Mouse (Mus musculus) hindbrain, embryonic 14.5 days (tissue): ENCODE measurements at regions not wholly inside any gene's neighbourhood (a gene's known extent, or its start where the extent isn't known, plus 50 kb on each side); places are given as distances from the start of the nearest gene placed in this dataset.
A peak's percentile ranks its signal among the peaks of the same experiment; 100 is the strongest.
"Not testable (repeated sequence)": the region's sequence is repeated elsewhere in the genome, so short reads cannot be mapped to it uniquely, and the experiment has no call there.

ENCODE experiments used
- ATAC-seq: fragments of 200-750 bp; cut with Nextera tagmentation; 2 replicates; pipeline ENCODE4 v1.8.0; 2017; ENCODE audit warnings: moderate number of reproducible peaks, mild to moderate bottlenecking, moderate TSS enrichment, moderate library complexity; ENCODE audit not compliant: low FRiP score
- DNase-seq: peaks from one replicate; pipeline ENCODE4 v3.0.0-alpha.2; 2015; ENCODE audit warnings: low spot score
- H3K27ac ChIP-seq: fragments of 300-500 bp; sonication (generic); 2 replicates; pipeline ENCODE4 v1.5.1; 2014; ENCODE audit warnings: mild to moderate bottlenecking, moderate library complexity
- H3K27me3 ChIP-seq: fragments of 300-500 bp; sonication (generic); 2 replicates; pipeline ENCODE4 v1.6.1; 2014; ENCODE audit warnings: mild to moderate bottlenecking, low read length, mixed read lengths; ENCODE audit not compliant: control insufficient read depth, insufficient read depth
- H3K36me3 ChIP-seq: fragments of 300-500 bp; sonication (generic); replicated peaks from 2 replicates; pipeline ENCODE4 v1.6.1; 2014; ENCODE audit not compliant: control insufficient read depth, insufficient read depth
- H3K4me1 ChIP-seq: fragments of 300-500 bp; sonication (generic); replicated peaks from 2 replicates; pipeline ENCODE4 v1.6.1; 2014; ENCODE audit warnings: antibody characterized with exemption, low read length, mixed read lengths; ENCODE audit not compliant: control insufficient read depth, insufficient read depth
- H3K4me2 ChIP-seq: fragments of 300-500 bp; sonication (generic); replicated peaks from 2 replicates; pipeline ENCODE4 v1.6.1; 2014; ENCODE audit warnings: mild to moderate bottlenecking, moderate library complexity
- H3K4me3 ChIP-seq: fragments of 300-500 bp; sonication (generic); replicated peaks from 2 replicates; pipeline ENCODE4 v1.5.1; 2014; ENCODE audit warnings: mild to moderate bottlenecking, low read length
- H3K9ac ChIP-seq: fragments of 300-500 bp; sonication (generic); 2 replicates; pipeline ENCODE4 v1.6.1; 2014
- H3K9me3 ChIP-seq: fragments of 300-500 bp; sonication (generic); 2 replicates; pipeline ENCODE4 v1.6.1; 2016; ENCODE audit warnings: low read length; ENCODE audit not compliant: control insufficient read depth
- WGBS: fragments of 180-500 bp; shearing (Covaris S2); extraction: QIAGEN DNeasy Blood & Tissue Kit; methylation state at CpG from one replicate; pipeline ENCODE4 v1.1.7; 2014; 5-methylcytosine and 5-hydroxymethylcytosine counted together

DNA sequence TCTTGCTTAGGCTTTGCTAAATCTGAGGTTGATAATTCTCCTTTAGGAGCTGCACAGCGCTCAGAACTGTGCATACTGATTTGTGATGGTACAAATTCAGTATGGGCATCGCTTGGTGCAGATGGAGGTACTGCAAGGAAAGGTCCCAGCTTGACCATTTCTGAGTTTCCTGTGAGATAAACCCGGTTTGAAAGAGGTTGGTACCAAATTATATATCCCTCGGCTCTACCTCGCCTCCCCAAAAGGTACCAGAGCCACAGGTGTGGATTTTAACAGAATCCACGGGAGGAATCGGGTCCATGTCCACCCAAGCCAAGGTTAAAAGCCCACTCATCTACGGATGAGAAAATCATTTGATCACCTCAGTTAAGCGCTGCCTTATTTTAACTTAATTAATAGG is 172.5 kb upstream of the Zfp808 start:
- H3K4me1 ChIP-seq, H3K9ac ChIP-seq, H3K36me3 ChIP-seq, DNase-seq, H3K4me3 ChIP-seq, ATAC-seq, H3K4me2 ChIP-seq, H3K9me3 ChIP-seq, H3K27ac ChIP-seq, H3K27me3 ChIP-seq: not testable (repeated sequence)
- 89% methylated on average over 7 of the region's 9 CpGs for WGBS

DNA sequence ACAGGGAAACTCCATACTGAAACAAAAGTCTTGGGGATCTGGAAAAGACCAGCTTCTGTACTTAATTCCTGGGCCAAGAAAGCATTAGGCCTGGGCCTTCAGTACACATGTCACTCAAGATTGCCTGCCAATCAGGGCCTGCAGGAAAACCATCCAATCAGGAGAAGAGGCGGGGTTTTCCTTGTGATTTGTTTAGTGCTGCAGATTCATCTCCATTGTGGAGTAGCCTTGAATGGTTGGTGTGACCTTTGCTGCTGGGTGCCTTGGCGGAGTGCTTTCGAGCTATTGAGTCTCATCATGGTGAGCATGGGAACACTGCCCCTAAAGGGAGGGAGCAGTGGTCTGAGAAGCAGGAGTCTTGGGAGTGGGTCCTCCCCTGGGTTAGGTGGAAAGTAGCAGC is 150.8 kb upstream of the Zfp808 start:
- not testable (repeated sequence) for DNase-seq, H3K4me2 ChIP-seq, H3K4me3 ChIP-seq, H3K27ac ChIP-seq, H3K9me3 ChIP-seq, H3K27me3 ChIP-seq, H3K36me3 ChIP-seq, H3K9ac ChIP-seq, H3K4me1 ChIP-seq, ATAC-seq
- 87% methylated on average over 3 of the region's 3 CpGs for WGBS

DNA sequence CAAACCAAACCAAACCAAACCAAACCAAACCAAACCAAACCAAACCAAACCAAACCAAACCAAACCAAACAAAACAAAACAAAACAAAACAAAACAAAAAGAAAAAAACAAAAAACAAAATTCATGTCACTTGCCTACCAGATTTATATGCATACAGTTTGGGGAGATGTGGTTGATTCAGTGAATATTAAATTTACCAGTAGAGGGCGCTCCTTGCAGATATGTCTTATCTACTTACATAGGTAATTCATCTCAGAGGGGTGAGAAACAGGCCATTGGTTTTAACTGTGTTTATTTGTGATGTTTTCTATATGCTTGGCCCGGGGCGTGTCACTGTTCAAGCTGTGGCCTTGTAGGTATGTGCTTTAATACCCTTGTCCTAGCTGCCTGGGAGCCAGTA is 133.2 kb upstream of the Zfp808 start:
- not testable (repeated sequence) for H3K4me1 ChIP-seq, DNase-seq, H3K27me3 ChIP-seq, H3K36me3 ChIP-seq, H3K9me3 ChIP-seq, H3K27ac ChIP-seq, H3K4me2 ChIP-seq, ATAC-seq, H3K4me3 ChIP-seq, H3K9ac ChIP-seq
- WGBS, result 61% methylated on average over 3 of the region's 3 CpGs

DNA sequence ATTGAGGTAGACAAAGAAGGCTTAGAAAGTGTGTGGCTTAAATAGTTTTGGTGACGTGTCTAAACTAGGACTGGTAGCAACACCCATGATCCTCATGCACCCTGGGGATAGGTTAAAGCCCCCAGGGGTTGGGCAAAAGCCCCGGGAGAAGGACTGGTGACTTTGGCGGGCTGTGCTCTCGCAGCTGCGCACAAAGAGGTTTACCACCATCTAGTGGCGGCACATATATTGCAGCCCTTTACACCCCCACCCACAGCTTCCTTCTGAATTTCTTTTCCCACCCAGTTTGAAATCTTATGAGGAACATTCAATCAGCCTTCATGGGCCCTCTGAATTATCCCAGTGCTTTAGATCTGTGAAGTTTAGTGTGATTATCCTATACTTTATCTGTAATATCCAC is 130.9 kb upstream of the Zfp808 start:
- not testable (repeated sequence) for H3K27ac ChIP-seq, DNase-seq, H3K4me3 ChIP-seq, H3K9ac ChIP-seq, H3K36me3 ChIP-seq, ATAC-seq, H3K27me3 ChIP-seq, H3K9me3 ChIP-seq, H3K4me2 ChIP-seq, H3K4me1 ChIP-seq
- 7% methylated on average over 6 of the region's 6 CpGs for WGBS

DNA sequence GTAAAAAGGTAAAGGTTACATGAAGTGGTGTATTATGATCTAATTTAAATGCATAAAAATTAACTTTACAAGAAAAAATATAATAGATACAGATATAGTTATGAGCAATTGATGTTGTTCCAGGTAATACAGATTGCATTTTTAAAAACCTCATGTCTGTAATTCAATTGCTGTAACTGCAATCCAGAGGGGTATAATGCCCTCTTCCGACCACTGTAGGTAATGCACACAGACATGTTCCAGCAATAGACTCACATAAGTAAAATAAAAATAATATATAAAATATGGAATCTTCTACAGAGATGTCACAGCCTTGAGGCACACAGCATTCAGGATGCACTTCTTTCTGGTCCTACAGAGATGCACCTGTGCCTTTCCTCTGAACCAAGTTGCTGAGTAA is 122.4 kb upstream of the Zfp808 start:
- H3K4me2 ChIP-seq, H3K4me3 ChIP-seq, H3K36me3 ChIP-seq, H3K9me3 ChIP-seq, DNase-seq, H3K27me3 ChIP-seq, ATAC-seq, H3K4me1 ChIP-seq, H3K9ac ChIP-seq, H3K27ac ChIP-seq: not testable (repeated sequence)
- WGBS, result 88% methylated on average over 1 of the region's 1 CpGs

GRCm38 (mm10) chr13:62015424-62016167 is 114.1 kb upstream of the Zfp808 start:
- not testable (repeated sequence) for H3K36me3 ChIP-seq, H3K9me3 ChIP-seq, H3K4me1 ChIP-seq, H3K27me3 ChIP-seq
- peak overlapping the region; percentile 61 for H3K4me2 ChIP-seq
- ATAC-seq, result peak; percentile 92; the same call in 1 of the 2 replicates
- peak overlapping the region; percentile 46 for H3K4me3 ChIP-seq
- DNase-seq, result peak; percentile 73
- H3K27ac ChIP-seq, result peak overlapping the region; percentile 63
- peak overlapping the region; percentile 75 for H3K9ac ChIP-seq
- 2% methylated on average over 22 of the region's 22 CpGs for WGBS

GRCm38 (mm10) chr13:62016168-62016502 is 113.6 kb upstream of the Zfp808 start:
- not testable (repeated sequence) for H3K36me3 ChIP-seq, DNase-seq, H3K27me3 ChIP-seq, H3K4me1 ChIP-seq, H3K9me3 ChIP-seq, ATAC-seq
- peak overlapping the region; percentile 75 for H3K9ac ChIP-seq
- H3K27ac ChIP-seq, result peak overlapping the region; percentile 63
- H3K4me3 ChIP-seq, result peak overlapping the region; percentile 46
- 0% methylated on average over 5 of the region's 5 CpGs for WGBS
- H3K4me2 ChIP-seq, result peak overlapping the region; percentile 61

GRCm38 (mm10) chr13:62037646-62038045 is 92.0 kb upstream of the Zfp808 start:
- H3K4me3 ChIP-seq, H3K36me3 ChIP-seq, H3K9ac ChIP-seq, H3K4me1 ChIP-seq, H3K27ac ChIP-seq, DNase-seq, ATAC-seq, H3K27me3 ChIP-seq, H3K4me2 ChIP-seq: not testable (repeated sequence)
- peaks cover 19% of the 10 kb centered on the region for H3K9me3 ChIP-seq
- 93% methylated on average over 2 of the region's 2 CpGs for WGBS

- not testable (repeated sequence) for H3K4me1 ChIP-seq, DNase-seq, H3K4me3 ChIP-seq, H3K9ac ChIP-seq, H3K27me3 ChIP-seq, H3K4me2 ChIP-seq, ATAC-seq, H3K36me3 ChIP-seq, H3K27ac ChIP-seq
- peaks cover 10% of the 10 kb centered on the region; the same call in 1 of the 2 replicates for H3K9me3 ChIP-seq
- 73% methylated on average over 2 of the region's 2 CpGs for WGBS
These were observed 51.6 kb upstream of the Zfp808 start for GRCm38 (mm10) chr13:62077951-62078671.
